Mouse (Mus musculus) liver, embryonic 16.5 days (tissue): ENCODE data around the gene Map3k1. TPM values are rescaled to one million over a fixed set of nuclear protein-coding genes. Genes with fewer than 3 reads are reported as not detected.
A peak's percentile ranks its signal among the peaks of the same experiment; 100 is the strongest.

Experiments used
- ATAC-seq: fragments of 200-750 bp; cut with Nextera tagmentation; 2 replicates; pipeline ENCODE4 v1.8.0; 2017; ENCODE audit warnings: low read depth, mild to moderate bottlenecking, moderate number of reproducible peaks, moderate library complexity
- H3K27ac ChIP-seq: fragments of 300-500 bp; sonication (generic); 2 replicates; pipeline ENCODE4 v1.5.1; 2014; ENCODE audit warnings: mild to moderate bottlenecking, low read length
- H3K27me3 ChIP-seq: fragments of 300-500 bp; sonication (generic); 2 replicates; pipeline ENCODE4 v1.6.1; 2014; ENCODE audit warnings: low read depth, low read length, mixed read lengths; ENCODE audit not compliant: control insufficient read depth, insufficient read depth
- H3K36me3 ChIP-seq: fragments of 300-500 bp; sonication (generic); 2 replicates; pipeline ENCODE4 v1.6.1; 2014; ENCODE audit warnings: mild to moderate bottlenecking; ENCODE audit not compliant: control insufficient read depth, insufficient read depth
- H3K4me1 ChIP-seq: fragments of 300-500 bp; sonication (generic); 2 replicates; pipeline ENCODE4 v1.6.1; 2014; ENCODE audit warnings: low read depth, low read length, mixed read lengths; ENCODE audit not compliant: control insufficient read depth
- H3K4me2 ChIP-seq: fragments of 300-500 bp; sonication (generic); 2 replicates; pipeline ENCODE4 v1.6.1; 2014; ENCODE audit warnings: low read depth, low read length, mixed read lengths
- H3K4me3 ChIP-seq: fragments of 300-500 bp; sonication (generic); 2 replicates; pipeline ENCODE4 v1.5.1; 2014; ENCODE audit warnings: low read depth, mild to moderate bottlenecking, low read length
- H3K9ac ChIP-seq: fragments of 300-500 bp; sonication (generic); 2 replicates; pipeline ENCODE4 v1.6.1; 2014; ENCODE audit warnings: low read depth, low read length
- H3K9me3 ChIP-seq: fragments of 300-500 bp; sonication (generic); replicated peaks from 2 replicates; pipeline ENCODE4 v1.6.1; 2016; ENCODE audit warnings: low read length; ENCODE audit not compliant: control insufficient read depth
- whole genome bisulfite sequencing: fragments of 180-500 bp; shearing (Covaris S2); extraction: QIAGEN DNeasy Blood & Tissue Kit; methylation state at CpG from one replicate; pipeline ENCODE4 v1.1.7; 2014; ENCODE audit not compliant: insufficient replicate concordance; 5-methylcytosine and 5-hydroxymethylcytosine counted together
- polyA plus RNA-seq: library from polyadenylated mRNA; unstranded; fragments of >200 nt; fragmentation: Nextera tagmentation; extraction: Ambion mirVana; gene quantifications from 2 replicates; pipeline ENCODE4 v1.2.1, GENCODE M21; 2015

The Map3k1 gene
- polyA plus RNA-seq: 12.8 and 13.7 TPM in 2 replicates

DNA sequence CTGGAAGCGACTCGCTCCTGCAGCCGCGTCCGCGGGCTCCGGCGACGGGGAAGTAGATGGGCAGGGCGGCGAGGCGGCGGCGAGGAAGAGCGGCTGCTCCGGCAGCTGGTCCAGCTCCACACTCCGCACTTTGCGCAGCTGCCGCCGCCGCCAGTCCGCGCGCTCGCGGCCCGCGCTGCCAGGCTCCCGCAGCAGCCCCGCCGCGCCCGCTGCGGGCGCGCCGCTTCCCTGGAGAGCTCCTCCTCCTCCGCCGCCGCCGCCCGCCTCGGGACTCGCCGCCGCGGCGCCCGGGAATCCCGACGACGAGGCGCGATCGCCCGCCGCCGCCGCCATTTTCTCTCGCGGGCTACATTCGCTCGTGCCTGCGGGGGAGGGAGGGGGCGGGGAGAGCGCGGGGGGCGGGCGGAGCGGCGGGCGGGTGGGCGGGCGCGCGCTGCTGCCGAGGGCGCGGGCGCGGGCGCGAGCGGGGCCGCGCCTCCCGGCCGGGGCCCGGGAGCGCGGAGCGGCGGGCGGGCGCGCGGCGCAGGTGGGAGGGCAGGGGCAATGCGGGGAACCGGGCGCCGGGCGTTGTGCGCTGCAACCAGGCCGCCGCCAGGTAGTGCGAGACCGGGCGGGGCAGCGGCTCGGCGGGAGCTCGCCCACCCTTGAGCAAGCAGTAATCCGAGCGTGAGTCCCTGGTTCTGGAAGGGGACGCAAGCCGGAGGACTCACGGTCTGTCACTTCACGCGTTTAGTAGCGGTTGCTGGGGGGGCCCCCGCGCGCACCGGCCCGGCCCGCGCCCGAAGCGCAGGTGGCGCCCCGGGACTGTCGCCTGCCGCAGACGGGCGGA is at the start of gene Map3k1:
Gene Map3k1, minus strand, starts transcription at position 357 of the 829 bp plus-strand sequence.
- ATAC-seq: peak; percentile 83
- Histone ChIP-seq H3K36me3 (no peaks in the 10 kb centered on the region), H3K4me3 (peak within 1 kb of the TSS; percentile 97), H3K4me2 (peak within 1 kb of the TSS; percentile 93), H3K27me3 (peaks cover 8% of the 10 kb centered on the region), H3K9me3 (no peaks in the 10 kb centered on the region), H3K27ac (peak within 1 kb of the TSS; percentile 92), H3K4me1 (peaks cover 36% of the 10 kb centered on the region), H3K9ac (peak within 1 kb of the TSS; percentile 98)
- under 1% methylated on average over 104 of the region's 136 CpGs for WGBS

DNA sequence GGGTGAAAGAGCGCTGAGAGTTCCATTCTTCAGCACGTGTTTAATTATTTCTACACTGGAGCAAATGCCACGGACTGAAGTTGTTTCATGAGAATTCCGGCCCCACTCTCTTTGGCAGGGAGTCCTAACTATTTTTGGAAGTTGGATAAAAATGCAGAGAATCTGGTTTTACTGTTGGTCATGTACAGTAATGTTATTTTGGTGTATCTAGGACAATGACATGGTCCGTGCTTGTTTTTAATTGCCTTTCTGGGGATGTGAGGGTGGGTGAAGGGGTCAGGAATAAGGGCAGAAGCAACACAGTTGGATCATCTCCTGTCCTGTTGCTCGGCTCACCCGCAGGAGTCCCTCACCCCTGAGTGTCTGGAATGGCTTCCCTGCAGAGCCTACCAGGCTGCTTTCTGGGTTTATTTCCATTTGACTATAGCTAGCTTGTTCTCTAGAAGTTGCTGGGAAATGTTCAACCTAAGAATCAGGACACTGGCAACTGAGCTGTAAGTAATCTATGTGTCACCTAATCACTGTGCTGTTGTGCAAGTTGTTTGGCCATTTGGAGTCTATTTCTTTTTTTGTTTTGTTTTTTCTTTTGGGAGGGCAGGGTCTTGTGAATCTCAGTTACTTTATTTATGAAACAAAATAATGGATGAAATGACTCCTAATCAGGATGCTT is 48.1 kb upstream of the Map3k1 start:
- WGBS: 61% methylated on average over 7 of the region's 7 CpGs
- H3K27ac ChIP-seq: peak overlapping the region; percentile 57

DNA sequence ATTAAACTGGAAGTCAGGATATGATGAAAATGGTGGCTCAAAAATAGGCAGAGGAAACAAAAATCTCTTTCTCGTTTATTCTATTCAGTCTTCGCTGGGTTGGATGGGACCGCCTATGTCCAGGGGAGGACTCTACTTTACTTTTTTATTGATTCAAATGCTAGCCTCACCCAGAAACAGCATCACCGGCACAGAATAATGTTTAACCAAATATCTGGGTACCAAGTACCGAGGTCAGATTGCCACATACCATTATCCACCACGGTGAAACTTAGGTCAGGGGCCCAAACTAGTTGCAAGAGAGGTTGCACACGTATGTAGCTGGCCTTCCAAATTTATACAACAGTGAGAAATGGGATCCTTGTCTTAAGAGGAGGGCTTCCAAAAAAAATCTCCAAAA is 47.4 kb upstream of the Map3k1 start:
- Histone ChIP-seq H3K4me1 (no peaks in the 10 kb centered on the region), H3K27me3 (no peaks in the 10 kb centered on the region), H3K36me3 (no peaks in the 10 kb centered on the region), H3K9me3 (no peaks in the 10 kb centered on the region), H3K9ac (no peak overlapping the region), H3K27ac (peak overlapping the region; percentile 57; the same call in 1 of the 2 replicates), H3K4me3 (no peak overlapping the region), H3K4me2 (no peak overlapping the region)
- peak; percentile 82 for ATAC-seq
- WGBS: 57% methylated on average over 7 of the region's 7 CpGs

More for the DNA sequence above, 48.1 kb upstream of the Map3k1 start:
- no peaks in the 10 kb centered on the region for H3K36me3 ChIP-seq
- ATAC-seq: no peak
- H3K27me3 ChIP-seq: no peaks in the 10 kb centered on the region
- H3K4me3 ChIP-seq: no peak overlapping the region
- no peak overlapping the region for H3K4me2 ChIP-seq
- H3K9ac ChIP-seq: no peak overlapping the region
- H3K9me3 ChIP-seq: no peaks in the 10 kb centered on the region
- H3K4me1 ChIP-seq: no peaks in the 10 kb centered on the region

DNA sequence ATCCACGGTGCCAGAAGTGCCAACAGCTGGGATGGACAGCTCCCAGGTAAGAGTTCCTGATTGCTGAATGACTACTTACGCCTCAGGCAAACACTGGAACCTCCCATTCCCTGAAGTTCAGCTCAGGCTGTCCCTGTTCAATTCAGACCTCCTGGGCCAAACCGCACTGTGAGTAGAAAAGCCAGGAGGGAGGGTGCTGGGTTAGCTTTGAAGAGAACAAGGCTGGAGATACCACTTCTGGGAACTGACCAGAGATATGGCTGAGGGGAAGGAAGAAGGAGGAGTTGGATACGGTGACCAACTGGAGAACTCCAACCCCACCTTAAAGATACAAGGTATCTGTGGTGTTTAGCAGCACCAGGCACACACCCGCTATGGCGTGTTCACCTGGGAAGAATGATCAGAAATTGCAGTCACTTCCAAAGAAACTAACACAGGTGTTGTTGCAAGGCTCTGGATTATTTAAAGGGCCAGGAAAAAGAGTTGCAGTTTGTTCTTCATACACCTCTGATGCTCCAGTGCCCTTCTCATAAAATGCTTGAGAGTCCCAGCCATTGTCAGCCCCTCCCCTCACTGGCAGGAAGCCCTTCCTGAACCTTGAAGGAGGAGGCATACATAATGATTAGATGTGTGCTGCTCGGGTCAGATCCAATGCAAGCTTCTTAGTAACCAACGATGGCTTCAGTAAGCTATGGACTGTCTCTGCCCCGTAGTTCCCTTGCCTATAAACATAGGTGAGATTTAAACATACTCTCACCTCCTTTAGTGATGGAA is 43.8 kb upstream of the Map3k1 start:
- H3K27me3 ChIP-seq: no peaks in the 10 kb centered on the region
- H3K4me2 ChIP-seq: no peak overlapping the region
- no peaks in the 10 kb centered on the region for H3K4me1 ChIP-seq
- H3K27ac ChIP-seq: no peak overlapping the region
- ATAC-seq: no peak
- no peak overlapping the region for H3K9ac ChIP-seq
- 62% methylated on average over 9 of the region's 9 CpGs for WGBS
- no peaks in the 10 kb centered on the region for H3K9me3 ChIP-seq
- H3K36me3 ChIP-seq: no peaks in the 10 kb centered on the region
- no peak overlapping the region for H3K4me3 ChIP-seq

DNA sequence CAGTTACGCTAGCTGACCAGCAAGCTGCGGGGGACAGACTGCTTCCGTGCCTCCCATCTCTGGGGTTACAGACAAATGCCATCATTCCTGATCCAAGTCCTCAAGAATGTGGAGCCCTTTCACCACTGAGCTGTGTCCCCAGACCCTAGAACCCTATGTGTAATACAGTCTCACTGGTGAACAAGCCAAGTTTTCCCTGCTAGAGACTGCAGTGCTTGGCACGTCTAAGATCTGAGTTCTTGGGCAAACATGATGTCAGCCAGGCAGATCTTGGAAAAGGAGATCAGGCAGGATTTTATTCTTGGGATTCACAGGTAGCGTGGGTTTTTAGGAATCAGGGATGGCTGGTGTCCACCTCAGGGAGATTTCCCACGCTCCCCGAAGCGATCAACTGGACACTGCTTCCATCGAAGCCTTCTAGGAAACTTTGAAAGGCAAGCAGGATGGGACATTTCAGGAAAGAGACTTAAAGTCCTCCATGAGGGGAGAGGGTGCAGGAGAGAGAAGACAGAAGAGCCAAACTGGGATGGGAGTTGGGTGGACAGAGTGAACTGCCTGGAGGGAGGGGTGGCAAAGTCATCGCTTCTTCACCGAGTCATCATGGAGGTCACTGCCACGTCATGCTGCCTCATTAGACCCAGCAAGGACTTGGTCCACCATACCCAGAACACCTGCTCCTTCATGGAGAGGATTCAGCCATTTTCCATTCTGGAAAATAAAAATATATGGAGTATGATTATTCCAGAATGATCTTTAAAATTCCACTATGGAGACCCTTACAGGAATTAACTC is 41.4 kb upstream of the Map3k1 start:
- Histone ChIP-seq H3K4me3 (no peak overlapping the region), H3K9ac (no peak overlapping the region), H3K27ac (no peak overlapping the region), H3K27me3 (no peaks in the 10 kb centered on the region), H3K4me2 (no peak overlapping the region), H3K4me1 (no peaks in the 10 kb centered on the region), H3K9me3 (no peaks in the 10 kb centered on the region), H3K36me3 (no peaks in the 10 kb centered on the region)
- no peak for ATAC-seq
- WGBS: 82% methylated on average over 12 of the region's 12 CpGs

DNA sequence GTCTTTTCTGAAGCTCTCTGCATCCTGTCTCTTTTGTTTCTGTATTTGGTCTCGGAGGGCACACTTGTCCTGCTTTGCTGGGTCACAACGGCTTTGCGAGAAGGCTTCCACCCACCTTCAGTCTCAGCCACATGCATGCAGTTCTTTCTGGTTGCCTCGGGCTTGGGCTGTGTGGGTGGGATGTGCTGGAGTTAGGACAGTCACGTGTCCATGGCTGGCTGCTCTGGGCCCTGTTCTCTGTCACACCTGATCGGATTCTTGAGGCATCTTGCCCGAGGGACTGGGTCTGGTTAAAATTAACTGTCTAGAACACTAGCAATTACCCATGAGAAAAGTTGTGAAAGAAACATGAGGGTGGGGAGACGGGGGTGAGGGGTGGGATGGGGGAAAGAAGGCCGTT is 36.7 kb upstream of the Map3k1 start:
- no peak for ATAC-seq
- no peaks in the 10 kb centered on the region; the same call in 1 of the 2 replicates for H3K4me1 ChIP-seq
- no peaks in the 10 kb centered on the region for H3K27me3 ChIP-seq
- H3K4me3 ChIP-seq: no peak overlapping the region
- H3K9ac ChIP-seq: no peak overlapping the region
- WGBS: 54% methylated on average over 9 of the region's 9 CpGs
- H3K36me3 ChIP-seq: no peaks in the 10 kb centered on the region
- no peaks in the 10 kb centered on the region for H3K9me3 ChIP-seq
- H3K4me2 ChIP-seq: no peak overlapping the region
- H3K27ac ChIP-seq: no peak overlapping the region

DNA sequence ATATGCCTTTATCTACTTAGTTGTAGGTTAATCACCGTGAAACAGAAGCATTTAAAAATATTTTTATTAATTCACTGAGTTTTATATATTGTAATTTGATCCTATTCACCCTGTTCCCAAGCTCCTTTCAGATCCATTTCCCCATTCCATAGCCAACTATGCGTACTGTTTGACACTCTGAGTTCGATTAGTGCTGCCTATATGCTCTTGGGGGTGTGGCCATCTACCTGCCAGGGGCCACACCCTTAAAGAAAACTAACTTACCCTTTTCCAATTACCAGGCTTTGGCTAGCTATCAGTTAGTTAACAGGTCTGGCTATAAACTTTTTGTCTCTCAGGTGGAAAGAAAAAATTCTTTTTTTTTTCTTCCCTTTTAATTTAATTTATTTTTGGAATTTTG is 35.5 kb upstream of the Map3k1 start:
- H3K36me3 ChIP-seq: no peaks in the 10 kb centered on the region
- H3K9me3 ChIP-seq: no peaks in the 10 kb centered on the region
- 82% methylated on average over 3 of the region's 3 CpGs for WGBS
- H3K9ac ChIP-seq: no peak overlapping the region
- no peak overlapping the region for H3K4me2 ChIP-seq
- H3K4me1 ChIP-seq: no peaks in the 10 kb centered on the region; the same call in 1 of the 2 replicates
- no peak overlapping the region for H3K4me3 ChIP-seq
- no peak for ATAC-seq
- no peaks in the 10 kb centered on the region for H3K27me3 ChIP-seq
- H3K27ac ChIP-seq: no peak overlapping the region

DNA sequence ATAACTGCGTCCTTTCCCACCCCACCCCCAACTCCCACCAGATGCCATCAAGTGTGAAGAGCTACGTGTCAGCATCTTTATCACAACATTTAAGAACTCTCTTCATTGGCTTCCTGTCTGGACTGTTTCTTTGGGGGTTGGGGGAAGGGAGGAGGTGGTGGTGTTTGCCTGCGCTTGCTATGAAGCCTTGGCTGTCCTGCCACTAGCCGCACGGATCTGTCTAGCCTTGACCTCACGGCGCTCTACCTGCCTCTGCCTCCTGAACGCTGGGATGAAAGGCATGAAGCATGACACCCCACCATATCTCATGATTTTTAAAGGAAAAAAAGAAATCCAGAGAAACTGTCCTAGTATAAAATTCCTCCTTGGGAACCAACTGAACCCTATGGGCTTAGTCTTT is 27.0 kb upstream of the Map3k1 start:
- no peaks in the 10 kb centered on the region for H3K9me3 ChIP-seq
- H3K27ac ChIP-seq: no peak overlapping the region
- H3K4me2 ChIP-seq: no peak overlapping the region
- WGBS: 57% methylated on average over 8 of the region's 8 CpGs
- no peaks in the 10 kb centered on the region for H3K36me3 ChIP-seq
- H3K4me3 ChIP-seq: no peak overlapping the region
- no peak overlapping the region for H3K9ac ChIP-seq
- no peaks in the 10 kb centered on the region for H3K27me3 ChIP-seq
- no peak for ATAC-seq
- H3K4me1 ChIP-seq: no peaks in the 10 kb centered on the region
